Mouse (Mus musculus) midbrain, embryonic 11.5 days (tissue): ENCODE results near the gene Bdnf. TPM values are rescaled to one million over a fixed set of nuclear protein-coding genes. Genes with fewer than 3 reads are reported as not detected.

Experiments
- ATAC-seq: fragments of 200-750 bp; cut with Nextera tagmentation; 2 replicates; pipeline ENCODE4 v1.8.0; 2017; ENCODE audit warnings: moderate TSS enrichment, moderate library complexity; ENCODE audit not compliant: low FRiP score
- DNase-seq: peaks from one replicate; pipeline ENCODE4 v3.0.0; 2015; ENCODE audit warnings: low spot score; ENCODE audit errors: missing footprints
- H3K27ac ChIP-seq: fragments of 300-500 bp; sonication (generic); 2 replicates; pipeline ENCODE4 v1.5.1; 2014; ENCODE audit warnings: low read depth, low read length
- H3K27me3 ChIP-seq: fragments of 300-500 bp; sonication (generic); 2 replicates; pipeline ENCODE4 v1.6.1; 2014; ENCODE audit warnings: mild to moderate bottlenecking, low read length, moderate library complexity, mixed read lengths; ENCODE audit not compliant: control insufficient read depth, insufficient read depth
- H3K36me3 ChIP-seq: fragments of 300-500 bp; sonication (generic); 2 replicates; pipeline ENCODE4 v1.6.1; 2014; ENCODE audit warnings: mild to moderate bottlenecking, low read length, moderate library complexity, mixed read lengths; ENCODE audit not compliant: control insufficient read depth, insufficient read depth
- H3K4me1 ChIP-seq: fragments of 300-500 bp; sonication (generic); 2 replicates; pipeline ENCODE4 v1.6.1; 2014; ENCODE audit warnings: low read length; ENCODE audit not compliant: control insufficient read depth, insufficient read depth
- H3K4me2 ChIP-seq: fragments of 300-500 bp; sonication (generic); 2 replicates; pipeline ENCODE4 v1.6.1; 2014; ENCODE audit warnings: mild to moderate bottlenecking, moderate library complexity
- H3K4me3 ChIP-seq: fragments of 300-500 bp; sonication (generic); 2 replicates; pipeline ENCODE4 v1.5.1; 2014; ENCODE audit warnings: low read depth, low read length
- H3K9ac ChIP-seq: fragments of 300-500 bp; sonication (generic); 2 replicates; pipeline ENCODE4 v1.6.1; 2014; ENCODE audit warnings: low read length
- H3K9me3 ChIP-seq: fragments of 300-500 bp; sonication (generic); 2 replicates; pipeline ENCODE4 v1.6.1; 2016; ENCODE audit warnings: low read length; ENCODE audit not compliant: control insufficient read depth
- WGBS: fragments of 180-500 bp; shearing (Covaris S2); extraction: QIAGEN DNeasy Blood & Tissue Kit; methylation state at CpG from one replicate; pipeline ENCODE4 v1.1.7; 2014; 5-methylcytosine and 5-hydroxymethylcytosine counted together
- polyA plus RNA-seq: library from polyadenylated mRNA; unstranded; fragments of >200 nt; fragmentation: Nextera tagmentation; extraction: Ambion mirVana; gene quantifications from 2 replicates; pipeline ENCODE4 v1.2.1, GENCODE M21; 2014

Bdnf gene
- polyA plus RNA-seq, 1 experiment from 2014 or later: 1.7 TPM

GRCm38 (mm10) chr2:109678454-109678853, 4.0 kb downstream of the Bdnf start:
- peaks cover 17% of the 10 kb centered on the region; the same call in 1 of the 2 replicates for H3K4me1 ChIP-seq
- peak; percentile 90 for DNase-seq
- peaks cover 40% of the 10 kb centered on the region for H3K27me3 ChIP-seq
- peak overlapping the region; percentile 62 for H3K4me3 ChIP-seq
- peak overlapping the region; percentile 83 for H3K9ac ChIP-seq
- H3K4me2 ChIP-seq: peak overlapping the region; percentile 95
- H3K27ac ChIP-seq: peak overlapping the region; percentile 84
- no peaks in the 10 kb centered on the region for H3K36me3 ChIP-seq
- no peak for ATAC-seq
- 2% methylated on average over 8 of the region's 8 CpGs for WGBS
- no peaks in the 10 kb centered on the region for H3K9me3 ChIP-seq

- H3K27ac ChIP-seq: no peak overlapping the region
- no peak overlapping the region for H3K4me2 ChIP-seq
- ATAC-seq: no peak
- H3K4me3 ChIP-seq: no peak overlapping the region
- H3K27me3 ChIP-seq: peaks cover 30% of the 10 kb centered on the region
- H3K9me3 ChIP-seq: no peaks in the 10 kb centered on the region
- DNase-seq: no peak
- peaks cover 9% of the 10 kb centered on the region; the same call in 1 of the 2 replicates for H3K4me1 ChIP-seq
- WGBS: 62% methylated on average over 2 of the region's 2 CpGs
- no peak overlapping the region for H3K9ac ChIP-seq
- no peaks in the 10 kb centered on the region for H3K36me3 ChIP-seq
Measured at GRCm38 (mm10) chr2:109679446-109679845, 4.9 kb downstream of the Bdnf start.

GRCm38 (mm10) chr2:109681071-109681470, 6.6 kb downstream of the Bdnf start:
- ATAC-seq: no peak
- no peak overlapping the region for H3K27ac ChIP-seq

GRCm38 (mm10) chr2:109688661-109689060, 14.2 kb downstream of the Bdnf start:
- H3K4me3 ChIP-seq: no peak overlapping the region
- no peak overlapping the region for H3K27ac ChIP-seq
- DNase-seq (no peak), ATAC-seq (no peak)
- WGBS: 76% methylated on average over 1 of the region's 1 CpGs
- peaks cover 4% of the 10 kb centered on the region for H3K27me3 ChIP-seq
- H3K9me3 ChIP-seq: no peaks in the 10 kb centered on the region
- no peak overlapping the region for H3K4me2 ChIP-seq
- peaks cover 9% of the 10 kb centered on the region; the same call in 1 of the 2 replicates for H3K4me1 ChIP-seq
- H3K9ac ChIP-seq: no peak overlapping the region
- no peaks in the 10 kb centered on the region for H3K36me3 ChIP-seq

More at GRCm38 (mm10) chr2:109681071-109681470, 6.6 kb downstream of the Bdnf start:
- Histone ChIP-seq H3K4me3 (no peak overlapping the region), H3K9ac (no peak overlapping the region), H3K27me3 (peaks cover 14% of the 10 kb centered on the region), H3K4me2 (no peak overlapping the region), H3K9me3 (no peaks in the 10 kb centered on the region), H3K36me3 (no peaks in the 10 kb centered on the region), H3K4me1 (peaks cover 2% of the 10 kb centered on the region; the same call in 1 of the 2 replicates)
- 72% methylated on average over 1 of the region's 1 CpGs for WGBS
- no peak for DNase-seq

GRCm38 (mm10) chr2:109692266-109693177, 18.0 kb downstream of the Bdnf start:
- Histone ChIP-seq H3K27me3 (peaks cover 4% of the 10 kb centered on the region), H3K9me3 (no peaks in the 10 kb centered on the region), H3K27ac (no peak overlapping the region), H3K9ac (peak overlapping the region; percentile 38), H3K4me1 (peaks cover 9% of the 10 kb centered on the region; the same call in 1 of the 2 replicates), H3K4me3 (peak overlapping the region; percentile 50), H3K4me2 (peak overlapping the region; percentile 94), H3K36me3 (no peaks in the 10 kb centered on the region)
- DNase-seq (peak; percentile 91), ATAC-seq (peak; percentile 20)
- 4% methylated on average over 34 of the region's 34 CpGs for WGBS

GRCm38 (mm10) chr2:109693178-109694115, 18.9 kb downstream of the Bdnf start:
- ATAC-seq: peak; percentile 75
- Histone ChIP-seq H3K9me3 (no peaks in the 10 kb centered on the region), H3K36me3 (no peaks in the 10 kb centered on the region), H3K4me2 (peak overlapping the region; percentile 94), H3K9ac (peak overlapping the region; percentile 58), H3K4me1 (peaks cover 9% of the 10 kb centered on the region; the same call in 1 of the 2 replicates), H3K27ac (no peak overlapping the region), H3K27me3 (peaks cover 4% of the 10 kb centered on the region), H3K4me3 (peak overlapping the region; percentile 50)
- DNase-seq: peak; percentile 97
- WGBS: under 1% methylated on average over 67 of the region's 67 CpGs

- Histone ChIP-seq H3K4me1 (peaks cover 9% of the 10 kb centered on the region; the same call in 1 of the 2 replicates), H3K36me3 (no peaks in the 10 kb centered on the region), H3K4me2 (peak overlapping the region; percentile 94), H3K27ac (no peak overlapping the region), H3K9me3 (no peaks in the 10 kb centered on the region), H3K27me3 (peaks cover 4% of the 10 kb centered on the region), H3K4me3 (peak overlapping the region; percentile 50), H3K9ac (peak overlapping the region; percentile 58)
- DNase-seq (peak; percentile 94), ATAC-seq (peak; percentile 23)
- under 1% methylated on average over 26 of the region's 26 CpGs for WGBS
Measured at GRCm38 (mm10) chr2:109694116-109694837, 19.8 kb downstream of the Bdnf start.

GRCm38 (mm10) chr2:109694838-109695225, 20.3 kb downstream of the Bdnf start:
- Histone ChIP-seq H3K9me3 (no peaks in the 10 kb centered on the region), H3K36me3 (no peaks in the 10 kb centered on the region), H3K27me3 (peaks cover 4% of the 10 kb centered on the region), H3K4me2 (peak overlapping the region; percentile 94), H3K4me1 (peaks cover 9% of the 10 kb centered on the region; the same call in 1 of the 2 replicates), H3K4me3 (peak overlapping the region; percentile 50), H3K9ac (peak overlapping the region; percentile 37; the same call in 1 of the 2 replicates), H3K27ac (no peak overlapping the region)
- peak; percentile 97 for DNase-seq
- ATAC-seq: peak; percentile 82
- under 1% methylated on average over 12 of the region's 12 CpGs for WGBS
